Mouse (Mus musculus): ENCODE measurements around the gene Rnf141.

Rnf141 gene

DNA sequence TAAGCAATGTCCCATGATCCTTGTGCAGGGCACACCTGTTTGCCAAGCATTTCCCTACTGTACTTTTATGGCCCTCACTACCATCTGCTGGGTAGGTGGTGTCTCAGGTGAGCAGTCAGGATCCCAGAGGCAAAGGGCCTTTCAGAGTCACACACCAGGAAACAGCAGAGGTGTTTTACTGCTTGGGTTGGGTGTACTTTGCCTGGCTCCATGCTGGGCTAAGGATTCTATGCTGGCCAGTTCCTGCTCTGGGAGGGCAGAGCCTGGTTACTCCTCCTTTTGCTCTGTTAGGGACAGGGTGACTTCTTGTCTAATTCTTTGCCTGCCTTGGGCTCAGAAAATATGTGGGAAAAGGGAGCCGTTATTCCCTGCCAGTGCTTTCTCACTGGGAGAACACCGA is 51.4 kb downstream of the Rnf141 start:
- no peak for DNase-seq (ENCODE audit: low read depth, low spot score)
- no peaks in the 10 kb centered on the region; the same call in none of the 2 replicates for H3K36me3 ChIP-seq (ENCODE audit: control insufficient read depth, insufficient read depth, low read length, poor library complexity, severe bottlenecking)
- H3K27me3 ChIP-seq (ENCODE audit: control insufficient read depth, insufficient read depth, low read length, poor library complexity, severe bottlenecking) = no peaks in the 10 kb centered on the region

DNA sequence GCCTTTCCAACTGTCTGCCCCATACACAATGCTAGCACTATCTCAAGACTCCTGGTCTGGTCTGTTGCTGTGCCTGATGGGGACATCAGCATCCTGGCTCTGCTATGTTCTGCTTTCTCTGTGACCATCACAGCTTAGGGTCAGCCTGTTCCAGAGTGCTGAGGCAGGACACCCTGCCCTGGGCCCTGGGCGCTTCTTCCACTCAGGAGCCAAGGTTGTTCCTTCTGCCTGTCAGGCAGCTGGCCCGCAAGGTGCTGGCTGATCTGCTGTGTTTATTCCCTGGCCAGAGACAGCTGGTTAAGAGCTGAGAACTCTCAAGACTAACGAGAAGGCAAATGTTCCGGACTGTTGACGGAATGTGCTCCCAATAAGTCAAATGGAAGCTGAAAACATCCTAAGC is 52.1 kb downstream of the Rnf141 start:
- H3K27me3 ChIP-seq (ENCODE audit: control insufficient read depth, insufficient read depth, low read length, poor library complexity, severe bottlenecking) = no peaks in the 10 kb centered on the region
- DNase-seq (ENCODE audit: low read depth, low spot score) = no peak
- no peaks in the 10 kb centered on the region; the same call in none of the 2 replicates for H3K36me3 ChIP-seq (ENCODE audit: control insufficient read depth, insufficient read depth, low read length, poor library complexity, severe bottlenecking)

DNA sequence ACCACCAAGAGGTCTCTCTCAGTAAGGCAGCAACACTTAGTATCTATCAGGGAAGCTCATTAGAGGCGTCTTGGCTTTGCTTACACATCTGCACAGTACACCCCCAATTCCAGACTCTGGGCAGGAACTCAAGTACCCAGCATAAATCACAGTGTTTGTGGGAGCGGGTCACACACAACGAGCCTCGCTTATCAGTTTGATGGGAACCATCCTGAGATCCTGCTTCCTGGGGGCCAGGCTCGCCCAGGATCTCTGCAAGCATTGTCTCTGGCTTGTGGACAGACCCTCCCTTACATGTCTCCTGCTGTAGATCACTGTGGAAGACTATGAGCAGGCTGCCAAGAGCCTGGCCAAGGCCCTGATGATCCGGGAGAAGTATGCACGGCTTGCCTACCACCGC is 53.4 kb downstream of the Rnf141 start:
- no peak for DNase-seq (ENCODE audit: low read depth, low spot score)
- H3K27me3 ChIP-seq (ENCODE audit: control insufficient read depth, insufficient read depth, low read length, poor library complexity, severe bottlenecking) = no peaks in the 10 kb centered on the region
- no peaks in the 10 kb centered on the region; the same call in none of the 2 replicates for H3K36me3 ChIP-seq (ENCODE audit: control insufficient read depth, insufficient read depth, low read length, poor library complexity, severe bottlenecking)

DNA sequence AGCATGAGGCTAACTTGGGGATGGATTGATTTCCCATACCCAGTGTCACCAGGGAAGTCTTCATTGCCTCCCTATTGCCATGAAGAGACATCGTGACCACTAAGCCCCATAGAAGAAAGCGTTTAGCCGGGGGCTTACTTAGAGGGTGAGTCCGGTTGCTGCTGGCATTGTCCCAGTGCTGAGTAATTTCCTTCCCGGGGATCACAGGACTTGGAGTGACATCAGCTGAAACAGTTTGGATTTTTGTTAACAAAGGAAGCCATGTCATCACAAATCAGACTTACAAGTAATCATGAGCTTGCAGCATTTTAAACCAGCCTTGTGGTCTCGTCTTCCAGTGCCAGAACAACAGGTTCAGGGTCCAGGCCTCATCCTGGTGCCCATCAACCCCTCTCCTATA is 56.9 kb downstream of the Rnf141 start:
- no peak for DNase-seq (ENCODE audit: low read depth, low spot score)
- no peaks in the 10 kb centered on the region; the same call in none of the 2 replicates for H3K36me3 ChIP-seq (ENCODE audit: control insufficient read depth, insufficient read depth, low read length, poor library complexity, severe bottlenecking)
- H3K27me3 ChIP-seq (ENCODE audit: control insufficient read depth, insufficient read depth, low read length, poor library complexity, severe bottlenecking) = no peaks in the 10 kb centered on the region

DNA sequence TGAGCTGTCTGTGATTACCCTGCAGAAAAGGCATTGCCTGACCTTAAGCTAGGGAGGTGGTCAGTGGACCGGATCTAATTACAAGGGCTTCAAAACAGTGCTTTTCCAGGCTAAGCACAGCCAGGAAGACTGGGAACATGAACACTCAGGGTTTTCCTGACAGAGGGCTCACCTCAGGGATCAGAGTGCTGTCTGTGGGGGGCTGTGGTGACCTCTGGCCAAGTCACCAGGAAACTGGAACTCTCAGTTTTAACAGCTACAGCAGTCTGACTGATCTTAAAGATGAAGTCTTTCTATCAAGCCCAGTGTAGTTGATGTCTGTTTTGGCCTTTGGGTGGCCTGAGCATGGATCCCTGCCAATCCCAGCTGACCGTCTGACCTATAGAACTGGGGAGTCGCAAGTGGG is 58.5 kb downstream of the Rnf141 start:
- H3K27me3 ChIP-seq (ENCODE audit: control insufficient read depth, insufficient read depth, low read length, poor library complexity, severe bottlenecking) = no peaks in the 10 kb centered on the region
- no peaks in the 10 kb centered on the region; the same call in none of the 2 replicates for H3K36me3 ChIP-seq (ENCODE audit: control insufficient read depth, insufficient read depth, low read length, poor library complexity, severe bottlenecking)
- no peak for DNase-seq (ENCODE audit: low read depth, low spot score)

DNA sequence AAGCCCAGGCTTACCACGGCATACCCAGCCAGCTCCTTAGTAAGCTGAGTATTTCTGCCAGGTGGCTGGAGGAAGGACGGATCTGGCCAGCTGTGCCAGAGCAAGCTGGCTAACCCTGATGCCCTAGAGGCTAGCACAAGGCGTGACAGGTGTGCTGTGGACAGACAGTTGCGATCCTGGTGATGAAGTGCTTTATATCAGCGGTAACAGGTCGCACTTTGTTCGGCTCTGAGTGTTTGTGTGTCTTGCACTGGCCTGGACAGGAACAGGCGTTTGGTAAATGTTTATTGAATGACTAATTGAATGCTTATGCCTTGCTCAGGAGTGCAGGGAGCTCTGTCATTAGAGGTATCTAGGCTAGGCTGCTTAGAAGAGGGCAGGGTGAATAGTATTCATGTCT is 59.3 kb downstream of the Rnf141 start:
- Histone ChIP-seq H3K27me3 (ENCODE audit: control insufficient read depth, insufficient read depth, low read length, poor library complexity, severe bottlenecking) (no peaks in the 10 kb centered on the region), H3K36me3 (ENCODE audit: control insufficient read depth, insufficient read depth, low read length, poor library complexity, severe bottlenecking) (no peaks in the 10 kb centered on the region; the same call in none of the 2 replicates)
- DNase-seq (ENCODE audit: low read depth, low spot score) = no peak

DNA sequence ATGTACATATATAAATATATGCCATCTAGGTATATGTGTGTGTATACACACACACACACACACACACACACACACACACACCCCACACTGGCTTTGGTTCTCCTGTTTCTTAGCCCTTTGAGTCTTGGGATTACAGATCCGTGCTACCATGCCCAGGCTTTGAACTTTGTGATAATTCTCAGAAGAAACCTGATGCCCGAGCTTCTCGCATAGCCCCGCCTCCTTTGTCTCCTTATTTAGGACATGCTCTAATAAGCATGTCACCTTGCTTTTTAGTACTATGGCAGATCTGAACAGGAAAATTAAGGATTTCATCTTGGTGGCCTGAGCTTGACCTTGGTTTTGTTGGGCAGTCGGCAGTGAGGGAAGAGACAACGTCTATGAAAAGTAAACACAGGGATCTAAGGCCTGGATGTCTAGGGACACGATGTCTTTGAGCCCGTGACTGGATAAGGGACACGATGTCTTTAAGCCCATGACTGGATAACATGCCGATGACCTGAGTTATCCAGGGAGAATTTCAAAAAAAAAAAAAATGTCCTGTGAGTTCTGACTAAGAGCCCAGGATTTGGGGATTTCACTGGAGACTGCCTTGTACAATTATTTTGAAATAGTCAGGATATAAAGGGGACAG is 61.3 kb downstream of the Rnf141 start:
- DNase-seq (ENCODE audit: low read depth, low spot score) = no peak
- no peaks in the 10 kb centered on the region for H3K27me3 ChIP-seq (ENCODE audit: control insufficient read depth, insufficient read depth, low read length, poor library complexity, severe bottlenecking)
- H3K36me3 ChIP-seq (ENCODE audit: control insufficient read depth, insufficient read depth, low read length, poor library complexity, severe bottlenecking) = no peaks in the 10 kb centered on the region; the same call in 1 of the 2 replicates

DNA sequence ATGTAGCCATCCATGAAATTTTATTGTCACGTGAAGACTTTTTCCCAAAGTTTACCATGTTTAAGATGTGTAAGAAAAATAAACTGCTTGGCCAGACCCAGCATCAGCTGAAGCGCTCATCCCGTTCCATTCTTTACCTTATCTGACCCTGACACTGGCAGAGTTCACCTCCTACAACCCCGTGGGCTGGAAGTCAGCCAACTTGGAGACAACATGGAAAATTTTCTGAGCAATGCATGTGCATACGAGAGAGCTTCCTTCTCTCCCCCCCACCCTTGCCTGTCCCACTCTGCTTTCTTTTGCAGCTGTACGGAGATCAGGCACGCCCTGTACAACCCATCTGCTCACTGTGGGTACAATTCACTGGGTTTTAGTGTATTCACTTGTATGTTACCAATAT is 62.1 kb downstream of the Rnf141 start:
- Histone ChIP-seq H3K36me3 (ENCODE audit: control insufficient read depth, insufficient read depth, low read length, poor library complexity, severe bottlenecking) (no peaks in the 10 kb centered on the region; the same call in 1 of the 2 replicates), H3K27me3 (ENCODE audit: control insufficient read depth, insufficient read depth, low read length, poor library complexity, severe bottlenecking) (no peaks in the 10 kb centered on the region)
- no peak for DNase-seq (ENCODE audit: low read depth, low spot score)

DNA sequence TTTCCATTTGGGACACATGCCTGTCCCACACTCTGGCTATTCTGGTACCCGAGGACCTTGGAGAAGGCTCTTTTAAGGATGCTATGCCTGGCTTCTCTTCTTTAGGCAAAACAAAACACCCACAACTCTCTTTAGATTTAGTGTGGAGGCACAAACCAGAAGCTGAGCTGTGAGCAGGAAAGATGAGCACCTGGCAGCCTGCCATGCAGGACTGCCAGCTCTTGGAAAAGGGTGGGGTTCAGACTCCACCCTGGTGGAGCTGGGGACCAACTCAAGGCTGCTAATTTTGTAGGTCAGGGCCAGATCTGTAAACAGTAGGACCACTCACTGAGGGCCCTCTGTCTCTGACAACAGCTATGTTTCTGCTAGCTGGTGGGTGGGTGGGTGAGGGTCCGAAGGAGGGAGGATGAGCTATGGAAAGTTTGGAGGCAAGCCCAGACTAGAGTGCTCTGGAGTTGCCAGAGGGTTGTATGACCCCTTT is 63.0 kb downstream of the Rnf141 start:
- no peak for DNase-seq (ENCODE audit: low read depth, low spot score)
- no peaks in the 10 kb centered on the region for H3K27me3 ChIP-seq (ENCODE audit: control insufficient read depth, insufficient read depth, low read length, poor library complexity, severe bottlenecking)

DNA sequence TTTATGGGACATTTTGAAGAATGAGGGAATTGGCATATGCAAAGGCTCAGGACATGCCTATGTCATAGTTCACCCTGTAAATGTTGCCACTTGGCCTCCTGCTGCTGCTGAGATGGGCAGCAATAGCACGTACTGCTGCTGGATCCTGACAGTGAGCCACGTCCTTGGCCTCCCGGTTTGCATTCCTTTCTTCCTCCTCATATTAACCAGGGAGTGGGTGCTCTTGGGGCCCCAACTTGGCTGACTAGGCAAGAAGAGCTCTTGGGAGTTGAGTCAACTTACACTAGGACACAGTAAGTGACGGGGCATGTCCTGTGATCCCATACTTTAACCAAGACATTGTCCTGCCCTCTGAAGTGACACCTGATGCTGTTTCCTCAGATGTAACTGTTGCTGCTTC is 63.7 kb downstream of the Rnf141 start:
- no peaks in the 10 kb centered on the region for H3K27me3 ChIP-seq (ENCODE audit: control insufficient read depth, insufficient read depth, low read length, poor library complexity, severe bottlenecking)
- no peak for DNase-seq (ENCODE audit: low read depth, low spot score)
- no peaks in the 10 kb centered on the region; the same call in 1 of the 2 replicates for H3K36me3 ChIP-seq (ENCODE audit: control insufficient read depth, insufficient read depth, low read length, poor library complexity, severe bottlenecking)

More for the DNA sequence above, 63.0 kb downstream of the Rnf141 start:
- H3K36me3 ChIP-seq (ENCODE audit: control insufficient read depth, insufficient read depth, low read length, poor library complexity, severe bottlenecking) = no peaks in the 10 kb centered on the region; the same call in 1 of the 2 replicates

DNA sequence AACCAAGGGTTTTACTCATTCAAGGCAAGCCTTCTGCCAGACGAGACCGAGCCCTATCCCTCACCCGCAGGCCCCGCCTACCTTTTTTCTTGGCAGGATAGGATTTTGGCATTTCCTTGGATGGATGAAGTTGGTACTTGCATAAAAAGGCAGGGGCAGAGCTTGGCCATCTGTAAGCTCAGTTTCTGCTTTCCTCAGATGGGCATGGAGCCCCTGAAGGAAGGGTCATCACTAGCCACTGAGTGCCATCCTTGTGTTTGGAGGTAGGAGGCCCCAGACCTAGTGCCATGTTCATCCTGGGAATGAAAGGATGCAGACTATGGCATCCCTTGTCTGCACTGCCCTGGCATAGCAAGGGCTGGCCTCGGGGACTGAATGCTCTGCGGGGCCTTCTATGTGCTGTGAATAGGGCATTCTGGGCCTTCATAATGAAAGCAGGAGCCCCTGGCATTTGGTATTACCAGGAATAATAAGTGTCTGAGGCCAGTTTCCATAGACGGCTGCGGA is 64.6 kb downstream of the Rnf141 start:
- Histone ChIP-seq H3K27me3 (ENCODE audit: control insufficient read depth, insufficient read depth, low read length, poor library complexity, severe bottlenecking) (no peaks in the 10 kb centered on the region), H3K36me3 (ENCODE audit: control insufficient read depth, insufficient read depth, low read length, poor library complexity, severe bottlenecking) (no peaks in the 10 kb centered on the region)
- no peak for DNase-seq (ENCODE audit: low read depth, low spot score)

DNA sequence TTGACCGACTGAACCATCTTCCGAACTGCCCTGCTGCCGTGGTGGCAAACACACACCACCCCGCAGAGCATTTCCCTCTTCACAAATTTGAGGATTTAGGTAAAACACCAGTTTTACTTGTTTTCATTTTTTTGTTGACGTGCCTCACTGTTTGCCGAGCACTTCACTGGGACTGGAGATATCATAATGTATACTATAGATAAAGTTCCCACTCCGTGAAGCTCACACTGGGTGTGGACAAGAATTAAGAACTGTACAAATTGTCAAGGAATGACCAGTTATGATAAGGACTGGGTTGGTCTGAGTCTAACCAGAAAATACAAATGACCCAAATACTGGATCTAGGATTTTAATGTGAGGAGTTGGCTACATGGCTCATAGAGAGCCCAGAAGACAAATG is 65.3 kb downstream of the Rnf141 start:
- no peaks in the 10 kb centered on the region for H3K27me3 ChIP-seq (ENCODE audit: control insufficient read depth, insufficient read depth, low read length, poor library complexity, severe bottlenecking)
- no peaks in the 10 kb centered on the region for H3K36me3 ChIP-seq (ENCODE audit: control insufficient read depth, insufficient read depth, low read length, poor library complexity, severe bottlenecking)
- DNase-seq (ENCODE audit: low read depth, low spot score) = no peak

DNA sequence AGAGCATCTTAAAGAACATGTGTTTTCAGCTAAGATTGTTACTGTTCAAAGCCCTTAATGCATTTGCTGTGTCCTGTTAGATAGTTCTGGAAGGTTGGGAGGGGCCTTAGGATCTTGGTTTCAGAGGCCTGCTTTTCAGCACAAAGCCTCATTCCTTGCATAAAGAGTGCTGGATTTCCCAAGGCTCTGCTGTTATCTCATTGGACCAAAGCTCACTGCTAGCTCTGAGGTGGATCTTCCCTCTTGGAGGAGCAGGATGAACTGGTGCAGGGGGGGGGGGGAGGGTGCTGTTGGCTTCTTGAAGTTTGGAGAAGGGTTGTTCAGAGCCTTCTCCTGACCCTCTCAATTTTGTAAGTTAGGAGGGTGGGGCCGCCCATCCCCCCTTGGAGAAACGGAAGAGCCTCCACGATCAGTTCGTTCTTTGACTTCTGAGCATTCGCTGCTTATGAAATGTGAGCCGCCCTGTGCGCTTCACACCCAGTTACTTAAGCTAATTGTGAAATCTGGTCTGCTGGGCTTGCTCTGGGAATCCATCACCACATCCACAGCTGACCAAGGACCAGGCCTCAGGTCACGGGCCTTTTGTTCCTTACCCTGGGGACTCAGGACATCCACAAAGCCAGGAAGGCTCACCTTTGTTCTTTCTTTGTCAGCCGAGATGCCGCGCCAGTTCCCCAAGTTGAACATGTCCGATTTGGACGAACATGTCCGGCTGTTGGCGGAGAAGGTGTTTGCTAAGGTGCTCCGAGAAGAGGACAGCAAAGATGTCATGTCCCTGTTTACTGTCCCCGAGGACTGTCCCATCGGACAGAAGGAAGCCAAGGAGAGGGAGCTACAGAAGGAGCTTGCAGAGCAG is 66.9 kb downstream of the Rnf141 start:
- no peaks in the 10 kb centered on the region for H3K27me3 ChIP-seq (ENCODE audit: control insufficient read depth, insufficient read depth, low read length, poor library complexity, severe bottlenecking)
- no peak for DNase-seq (ENCODE audit: low read depth, low spot score)
- no peaks in the 10 kb centered on the region for H3K36me3 ChIP-seq (ENCODE audit: control insufficient read depth, insufficient read depth, low read length, poor library complexity, severe bottlenecking)

DNA sequence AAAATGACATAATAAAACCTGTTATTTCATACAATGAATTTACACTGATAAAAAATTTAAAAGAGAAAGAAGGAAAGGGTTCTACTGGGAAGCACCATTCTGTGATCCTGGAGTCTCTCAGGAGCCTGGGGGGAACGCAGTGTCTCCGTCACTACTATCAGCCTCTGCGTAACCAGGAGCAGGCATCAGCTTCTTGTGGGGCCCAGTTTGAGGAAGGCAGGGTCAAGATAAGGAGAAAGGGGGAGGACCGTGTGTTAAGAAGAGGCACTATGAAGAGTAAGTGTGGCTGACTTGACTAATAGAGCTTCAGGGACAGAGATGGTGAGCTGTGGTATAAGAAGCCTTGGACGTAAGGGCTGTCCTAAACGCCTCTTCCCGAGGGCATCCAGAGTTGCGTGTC is 69.6 kb downstream of the Rnf141 start:
- Histone ChIP-seq H3K27me3 (ENCODE audit: control insufficient read depth, insufficient read depth, low read length, poor library complexity, severe bottlenecking) (no peaks in the 10 kb centered on the region), H3K36me3 (ENCODE audit: control insufficient read depth, insufficient read depth, low read length, poor library complexity, severe bottlenecking) (no peaks in the 10 kb centered on the region)
- no peak for DNase-seq (ENCODE audit: low read depth, low spot score)

DNA sequence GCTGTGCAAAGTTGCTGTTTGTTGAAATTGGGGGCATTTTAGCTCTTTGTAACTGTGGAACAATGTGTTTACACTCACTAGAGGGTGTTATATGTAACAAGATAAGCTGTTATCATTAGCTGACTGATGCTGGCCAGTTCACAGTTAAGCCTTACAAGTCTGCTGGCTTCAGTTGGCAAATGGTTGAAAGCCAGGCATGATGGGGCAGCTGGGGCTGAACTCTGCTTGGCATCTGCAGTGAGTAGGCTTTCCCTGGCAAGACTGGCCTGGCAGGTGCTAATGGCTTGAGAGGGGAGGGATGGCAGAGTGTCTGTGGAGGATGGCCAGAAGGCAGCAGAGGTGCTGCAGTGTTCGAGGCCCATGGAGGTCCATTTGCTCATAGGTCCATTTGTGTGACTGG is 70.2 kb downstream of the Rnf141 start:
- H3K36me3 ChIP-seq (ENCODE audit: control insufficient read depth, insufficient read depth, low read length, poor library complexity, severe bottlenecking) = no peaks in the 10 kb centered on the region
- no peaks in the 10 kb centered on the region for H3K27me3 ChIP-seq (ENCODE audit: control insufficient read depth, insufficient read depth, low read length, poor library complexity, severe bottlenecking)
- no peak for DNase-seq (ENCODE audit: low read depth, low spot score)

All from splenic B cell, adult 2 months (primary cell).